Mouse (Mus musculus): ENCODE measurements around the gene Fam189b.

GRCm38 (mm10) chr3:89178107-89178385 lies 4.9 kb upstream of the Fam189b start:
- TF ChIP-seq CTCF (IDR thresholded peaks at IDR 0.05; ENCODE audit: low read depth, low read length) (no peak), POLR2A (IDR thresholded peaks at IDR 0.05; ENCODE audit: borderline replicate concordance, low read depth, low read length) (no peak)
